Mouse (Mus musculus) embryo, embryonic 10 days (tissue): ENCODE measurements at regions not wholly inside any gene's neighbourhood (a gene's known extent, or its start where the extent isn't known, plus 50 kb on each side); places are given as distances from the start of the nearest gene placed in this dataset.

ENCODE experiments used
- DNase-seq: peaks from one replicate; pipeline ENCODE4 v3.0.0-alpha.2; 2015; ENCODE audit warnings: low spot score

DNA sequence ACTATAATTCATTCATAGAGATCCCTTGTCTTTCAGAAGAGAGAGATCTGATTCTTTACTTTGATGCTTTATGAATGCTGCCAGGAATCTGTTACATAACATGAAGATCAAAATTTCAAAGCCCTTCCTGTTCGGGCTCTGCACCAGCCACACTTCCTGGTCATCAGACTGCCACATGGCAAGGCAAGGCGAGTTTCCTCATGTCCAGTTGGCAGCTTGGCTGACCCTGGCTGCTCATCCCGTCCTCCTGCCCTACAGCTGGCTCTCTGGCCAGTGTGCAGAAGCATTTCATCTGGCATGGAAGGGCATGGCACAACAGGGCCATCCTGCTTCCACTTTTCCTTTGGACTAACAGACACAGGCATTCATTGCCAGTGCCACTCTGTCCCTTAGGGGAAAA is 292.2 kb upstream of the Slc24a5 start:
- no peak for DNase-seq

- DNase-seq, result peak; percentile 11
Measured at GRCm38 (mm10) chr2:124792633-124793036, 275.3 kb upstream of the Slc24a5 start.

GRCm38 (mm10) chr2:124811709-124812108 is 256.2 kb upstream of the Slc24a5 start:
- DNase-seq, result no peak

- no peak for DNase-seq
Measured at GRCm38 (mm10) chr2:124816814-124817213, 251.1 kb upstream of the Slc24a5 start.

DNA sequence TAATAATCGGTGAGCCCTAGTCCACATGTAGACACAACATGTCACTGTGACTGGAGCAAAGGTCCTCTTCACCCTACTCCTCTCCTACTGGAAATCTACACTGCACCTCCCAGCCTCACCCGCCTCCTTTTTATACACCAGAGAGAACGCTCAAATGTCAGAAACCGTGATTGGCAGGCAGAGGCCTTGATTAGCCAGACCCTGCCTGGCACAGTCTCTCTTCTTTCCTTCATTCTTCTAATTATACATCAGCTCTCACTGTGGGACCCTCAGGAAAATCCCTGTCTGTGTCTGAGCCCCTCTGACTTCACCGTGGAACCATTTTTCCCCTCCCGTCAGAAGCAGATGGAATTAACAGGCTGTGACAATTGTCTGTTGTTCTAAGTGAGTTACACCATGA is 248.1 kb upstream of the Slc24a5 start:
- DNase-seq, result no peak

GRCm38 (mm10) chr2:124820821-124821220 is 247.1 kb upstream of the Slc24a5 start:
- DNase-seq, result no peak

DNA sequence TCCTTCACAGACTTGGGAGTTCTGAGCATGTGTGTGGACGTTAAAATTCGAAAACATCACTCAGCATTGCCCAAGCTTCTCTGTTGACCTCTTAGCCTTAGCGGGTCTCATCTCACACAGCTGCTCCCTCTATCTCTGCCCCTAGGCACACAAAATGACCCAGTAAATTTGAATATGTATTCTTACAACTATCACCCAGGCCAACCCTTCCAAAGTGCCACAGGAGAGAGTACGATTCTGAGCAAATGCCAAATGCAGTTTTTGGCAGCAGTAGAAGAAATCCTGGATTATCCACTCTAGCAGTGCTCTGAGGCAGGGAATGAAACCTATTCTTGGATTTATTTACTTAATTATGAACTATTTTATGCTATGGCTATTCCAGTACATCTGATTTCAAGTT is 246.6 kb upstream of the Slc24a5 start:
- no peak for DNase-seq

DNA sequence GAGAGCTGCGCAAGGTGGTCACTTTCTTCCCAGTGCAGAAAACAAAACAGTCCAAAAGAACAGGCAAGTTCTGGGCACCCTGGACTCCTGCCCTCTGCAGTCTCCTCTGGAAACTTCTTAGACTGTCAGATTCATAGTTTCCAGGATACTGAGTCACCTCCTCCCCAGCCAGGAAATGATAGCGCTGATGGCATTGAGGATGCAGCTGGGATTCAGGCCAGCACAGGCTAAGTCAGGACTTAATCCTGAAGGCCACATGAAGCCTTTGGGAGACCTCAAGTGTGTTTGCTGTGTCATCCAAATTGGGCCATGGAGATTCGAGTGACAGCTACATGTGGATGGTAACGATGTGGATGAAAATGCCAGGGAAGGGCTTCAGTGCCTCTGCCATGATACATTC is 219.1 kb upstream of the Slc24a5 start:
- DNase-seq, result no peak

DNA sequence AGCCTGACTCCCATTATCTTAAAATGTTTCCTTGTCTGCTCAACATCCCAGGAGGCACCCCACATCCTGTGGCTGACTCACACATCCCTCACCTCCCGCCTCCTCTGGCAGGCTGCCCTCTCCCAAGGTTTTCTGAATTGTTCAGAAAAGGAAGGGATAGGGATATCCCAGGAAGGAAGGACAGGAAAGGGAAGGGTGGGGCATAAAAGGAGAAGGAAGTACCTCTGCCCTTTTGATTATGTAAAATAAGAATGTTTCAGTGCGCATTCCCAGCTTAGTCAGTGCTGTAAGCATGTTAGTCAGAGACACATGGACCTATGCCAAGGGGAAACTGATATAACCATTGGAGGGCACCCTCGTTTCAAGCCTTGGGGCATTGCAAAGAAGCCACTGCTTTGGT is 209.4 kb upstream of the Slc24a5 start:
- no peak for DNase-seq

- DNase-seq, result no peak
Measured at GRCm38 (mm10) chr2:124888209-124888608, 179.7 kb upstream of the Slc24a5 start.

GRCm38 (mm10) chr2:124895002-124895401 is 172.9 kb upstream of the Slc24a5 start:
- DNase-seq, result no peak

DNA sequence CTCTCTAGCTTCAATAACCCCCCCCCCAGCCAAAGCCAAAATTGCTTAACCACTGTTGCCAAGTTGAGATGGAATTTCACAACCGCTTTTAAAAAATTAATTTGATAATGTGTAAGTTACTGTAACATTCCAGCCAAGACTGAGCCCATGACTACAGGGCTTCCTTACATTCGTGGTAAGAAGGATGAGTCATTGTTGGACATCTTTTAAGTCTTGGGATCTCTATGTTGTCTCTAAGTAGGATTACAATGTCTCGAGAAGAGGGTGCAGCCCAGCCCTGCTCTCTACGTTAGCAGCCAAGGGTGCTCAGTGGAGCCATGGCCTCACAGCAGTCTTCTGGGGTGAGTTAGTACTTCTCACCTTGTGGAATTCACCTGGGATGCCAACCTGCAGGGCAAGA is 164.4 kb upstream of the Slc24a5 start:
- DNase-seq, result no peak

DNA sequence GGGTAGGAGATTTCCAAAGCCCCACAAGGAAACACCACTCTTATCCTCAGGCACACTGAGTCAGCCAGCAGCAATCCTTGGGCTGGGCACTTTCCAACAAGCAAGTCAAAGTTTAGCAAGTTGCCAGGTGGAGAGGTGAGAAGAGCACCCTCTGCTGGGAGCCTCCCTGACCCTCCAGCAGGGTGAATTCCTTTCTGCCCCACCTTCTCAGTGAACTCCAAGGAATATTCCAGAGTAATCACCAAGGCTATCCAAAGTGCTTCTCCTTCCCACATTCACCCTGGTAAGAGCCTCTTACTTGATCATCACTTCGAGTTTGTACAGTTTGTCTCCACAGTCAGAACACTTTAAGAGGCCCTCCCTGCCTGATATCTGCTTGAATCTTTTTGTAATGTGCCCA is 162.8 kb upstream of the Slc24a5 start:
- no peak for DNase-seq

DNA sequence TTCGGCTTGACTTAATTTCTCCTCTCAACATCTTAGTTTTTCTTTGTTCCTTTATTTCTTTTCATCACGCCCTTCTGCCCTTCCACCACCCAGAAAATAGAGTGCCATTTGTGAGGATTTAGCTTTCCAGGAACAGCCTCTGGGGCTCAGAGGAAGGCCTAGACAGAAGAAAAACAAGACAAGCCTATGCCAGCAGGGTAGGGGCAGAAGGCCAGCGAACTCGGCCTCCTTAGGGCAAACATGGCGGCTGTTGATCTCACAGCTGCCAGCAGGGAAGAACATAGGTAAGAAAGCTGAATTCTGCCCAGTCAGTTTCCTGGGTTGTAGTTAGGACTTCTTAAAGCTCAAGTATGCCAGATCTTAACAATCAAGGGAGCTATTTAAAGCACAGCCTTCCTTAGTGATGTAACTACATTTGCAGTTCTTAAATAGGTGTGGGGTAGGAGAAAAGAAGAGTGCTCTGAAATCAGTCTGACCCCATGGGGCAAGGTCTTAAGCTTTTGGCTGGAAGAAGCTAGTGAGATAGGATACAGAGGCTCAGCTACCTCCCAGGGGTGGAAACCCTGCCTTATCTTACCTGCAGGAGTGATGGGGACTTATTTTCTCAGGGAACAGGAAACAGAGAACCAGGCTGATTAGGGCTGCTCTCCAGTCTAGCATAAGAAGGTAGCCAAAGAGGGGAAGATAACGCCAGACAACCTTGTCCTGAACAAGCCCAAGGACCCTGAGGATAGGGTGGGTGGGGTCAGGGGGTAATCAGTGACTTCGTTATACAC is 148.8 kb upstream of the Slc24a5 start:
- no peak for DNase-seq

GRCm38 (mm10) chr2:124919762-124920255 is 148.1 kb upstream of the Slc24a5 start:
- peak; percentile 46 for DNase-seq

DNA sequence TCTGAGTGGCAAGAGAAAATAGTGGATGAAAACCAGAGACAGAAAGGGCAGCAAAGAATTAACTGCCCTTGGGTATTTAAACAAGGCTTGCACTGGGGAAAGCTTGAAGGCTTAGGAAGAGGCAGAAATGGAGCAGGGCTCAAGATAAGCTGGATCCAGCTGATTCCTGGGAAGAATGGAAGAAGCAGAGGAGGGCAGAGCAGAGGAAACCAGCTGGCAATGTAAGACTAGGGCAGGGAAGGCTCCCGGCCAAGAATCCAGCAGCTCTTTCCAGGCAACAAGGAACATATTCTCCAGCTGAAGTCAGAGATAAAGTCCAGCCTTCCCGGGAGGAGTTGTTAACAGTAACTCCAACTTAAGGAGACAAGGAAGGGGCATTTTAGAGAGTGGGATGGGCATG is 147.7 kb upstream of the Slc24a5 start:
- no peak for DNase-seq

- peak; percentile 71 for DNase-seq
Measured at GRCm38 (mm10) chr2:124927882-124928758, 139.8 kb upstream of the Slc24a5 start.

- no peak for DNase-seq
Measured at GRCm38 (mm10) chr2:124928759-124929113, 139.2 kb upstream of the Slc24a5 start.

DNA sequence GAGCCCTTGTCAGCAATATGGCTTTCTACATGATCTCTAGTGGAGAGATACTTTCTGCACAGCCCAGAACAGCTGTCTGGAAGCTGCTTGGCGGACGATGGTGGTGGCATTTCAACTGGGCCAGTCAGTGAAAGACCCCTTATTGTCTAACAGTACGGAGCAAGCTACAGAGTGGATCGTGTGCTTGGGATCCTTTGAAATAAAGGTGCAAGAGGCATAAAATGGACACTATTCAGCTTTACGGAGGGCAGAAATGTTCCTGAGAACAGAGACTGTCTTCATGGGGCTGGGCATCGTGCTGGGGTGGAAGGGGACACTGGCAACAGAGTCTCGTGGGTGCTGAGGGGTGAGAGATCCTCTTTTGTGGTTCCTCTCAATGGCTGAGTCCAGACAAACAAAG is 137.2 kb upstream of the Slc24a5 start:
- no peak for DNase-seq

- DNase-seq, result no peak
Measured at GRCm38 (mm10) chr2:124932566-124932965, 135.4 kb upstream of the Slc24a5 start.

- DNase-seq, result no peak
Measured at GRCm38 (mm10) chr2:124933876-124934275, 134.0 kb upstream of the Slc24a5 start.

DNA sequence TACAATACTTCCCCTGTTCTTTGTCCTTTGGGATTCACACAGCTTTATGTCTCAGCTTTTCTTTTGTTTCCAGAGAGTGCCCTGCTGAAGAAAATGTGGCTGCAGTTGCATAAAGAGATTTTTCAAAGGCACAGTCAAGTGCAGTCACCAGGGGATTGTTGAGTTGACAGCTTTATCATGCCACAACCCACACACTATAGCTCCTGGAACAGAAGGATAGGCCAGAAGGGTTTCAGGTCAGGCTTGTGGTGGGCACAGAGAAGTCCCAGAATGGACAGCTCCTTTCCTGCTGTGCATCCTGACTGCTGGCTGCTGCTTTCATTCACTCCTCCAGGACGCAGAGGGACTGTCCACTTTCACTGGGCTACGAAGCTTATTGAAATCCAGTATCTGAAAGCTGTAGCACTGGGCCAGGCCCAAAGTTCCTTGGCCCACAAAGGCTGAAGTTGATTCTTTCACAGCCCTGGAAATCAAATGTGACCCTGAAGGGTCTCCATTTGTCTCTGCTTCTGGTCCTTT is 119.6 kb upstream of the Slc24a5 start:
- peak; percentile 25 for DNase-seq

DNA sequence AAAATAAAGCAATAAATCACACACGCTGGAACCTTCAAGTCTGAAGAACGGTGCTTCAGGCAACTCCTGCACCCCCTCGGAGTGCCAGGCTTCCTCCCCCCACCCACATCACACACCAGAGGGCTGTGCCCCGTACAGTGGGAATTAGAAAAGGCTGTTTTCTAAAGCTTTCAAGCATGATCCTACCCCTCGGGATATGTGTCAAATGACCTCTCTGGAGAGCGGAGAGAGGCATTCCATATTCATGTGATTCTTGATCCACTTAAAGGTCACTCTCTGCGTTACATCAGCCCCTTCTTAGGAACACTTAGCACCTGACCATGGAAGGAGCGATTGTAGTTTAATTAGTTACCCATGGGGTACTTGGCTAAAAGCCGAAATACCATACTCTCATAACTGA is 119.1 kb upstream of the Slc24a5 start:
- no peak for DNase-seq
